Mouse (Mus musculus): ENCODE data around the gene Edem3. TPM values are rescaled to one million over a fixed set of nuclear protein-coding genes. Genes with fewer than 3 reads are reported as not detected.

The Edem3 gene
- polyA plus RNA-seq (2015; fragmentation: Illumina TruSeq; extraction: RNeasy Lipid Tissue Mini Kit (QIAGEN cat#74804); ENCODE audit: insufficient read depth, low replicate concordance): 33.0 TPM

DNA sequence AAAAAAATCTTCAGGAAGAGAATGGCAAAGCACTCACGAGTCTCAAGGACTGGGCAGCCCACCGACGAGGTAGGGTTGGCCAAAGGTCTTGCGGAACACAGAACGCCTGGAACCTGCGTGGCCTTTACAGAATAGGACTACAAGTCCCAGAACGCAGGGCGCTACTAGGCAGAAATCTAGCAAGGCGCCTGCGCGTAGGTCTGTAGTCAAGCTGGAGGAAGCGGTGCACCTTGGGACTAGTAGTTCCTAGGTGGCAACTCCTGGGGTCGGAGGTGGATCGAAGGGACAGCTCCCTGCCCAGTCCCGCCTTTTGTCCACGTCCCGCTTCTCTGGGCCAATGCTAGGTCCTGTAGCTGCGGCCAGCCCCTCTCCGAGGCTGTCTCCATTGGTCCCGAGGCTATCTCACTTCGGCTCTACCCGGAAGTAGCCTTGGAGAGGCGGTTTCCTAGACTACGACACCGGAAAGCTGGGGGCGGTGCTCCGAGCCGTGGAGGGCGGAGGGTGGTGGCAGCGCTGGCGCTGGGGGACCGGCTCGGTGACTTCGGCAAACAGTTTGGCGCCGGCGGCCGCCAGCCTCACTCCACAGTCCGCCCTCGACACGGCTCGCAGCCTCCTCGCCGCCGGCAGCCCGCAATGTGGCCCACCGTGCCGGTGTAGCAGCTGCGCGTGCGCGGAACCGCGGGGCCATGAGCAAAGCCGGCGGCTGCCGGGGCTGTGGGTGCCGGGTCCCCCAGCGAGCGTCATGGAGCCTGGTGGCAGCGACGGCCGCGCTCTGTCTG is at the start of gene Edem3:
TSS of gene Edem3 (plus strand) at position 491 of the 779 bp plus-strand sequence.

Other genes with a start within 250 kb of the Edem3 start
- 29.8 TPM for gene Fam129a, start 184.2 kb upstream of the Edem3 start, polyA plus RNA-seq (2015; fragmentation: Illumina TruSeq; extraction: RNeasy Lipid Tissue Mini Kit (QIAGEN cat#74804); ENCODE audit: insufficient read depth, low replicate concordance)

Measured in spleen, adult 10 weeks (tissue).